Mouse (Mus musculus): ENCODE results near the gene Mdga1. TPM values are rescaled to one million over a fixed set of nuclear protein-coding genes. Genes with fewer than 3 reads are reported as not detected.

Gene Mdga1
- polyA plus RNA-seq, 1 experiment = 0.06 TPM

- peaks cover 2% of the 10 kb centered on the region; the same call in 1 of the 2 replicates for H3K36me3 ChIP-seq (ENCODE audit: control insufficient read depth)
- H3K9me3 ChIP-seq (ENCODE audit: control insufficient read depth, low read length) = no peaks in the 10 kb centered on the region
- H3K4me1 ChIP-seq (ENCODE audit: control insufficient read depth) = peaks cover 85% of the 10 kb centered on the region
- H3K4me3 ChIP-seq (replicated peaks) = no peak overlapping the region
- TF ChIP-seq TAL1 (IDR thresholded peaks at IDR 0.05; ENCODE audit: low read length) = no peak
- no peak for TF ChIP-seq GATA1 (IDR thresholded peaks at IDR 0.05; ENCODE audit: low read length)
- H3K27me3 ChIP-seq (ENCODE audit: control insufficient read depth) = no peaks in the 10 kb centered on the region
Measured at GRCm38 (mm10) chr17:29852846-29853486, 116.9 kb downstream of the Mdga1 start.

DNA sequence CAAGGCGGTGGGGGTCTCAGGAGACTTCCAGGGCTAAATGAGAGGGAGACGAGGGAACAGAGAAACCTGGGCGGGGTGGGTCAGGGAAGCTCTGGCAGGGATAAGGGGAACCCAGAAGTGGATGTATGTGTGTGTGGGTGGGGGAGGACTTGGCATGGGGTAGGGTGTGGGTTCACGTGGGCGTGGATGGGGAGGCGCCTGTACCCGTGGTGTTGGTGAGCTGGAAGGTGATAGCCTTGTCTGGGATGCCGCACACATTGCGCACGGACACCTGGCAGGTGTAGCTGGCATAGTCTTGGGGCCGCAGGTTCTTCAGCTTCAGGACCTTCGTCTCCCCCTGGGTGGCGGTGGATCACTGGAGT lies 120.5 kb downstream of the Mdga1 start:
- TF ChIP-seq TAL1 (IDR thresholded peaks at IDR 0.05; ENCODE audit: low read length) = no peak
- no peak for TF ChIP-seq GATA1 (IDR thresholded peaks at IDR 0.05; ENCODE audit: low read length)
- Histone ChIP-seq H3K4me3 (replicated peaks) (no peak overlapping the region), H3K36me3 (ENCODE audit: control insufficient read depth) (no peaks in the 10 kb centered on the region), H3K27me3 (ENCODE audit: control insufficient read depth) (no peaks in the 10 kb centered on the region), H3K4me1 (ENCODE audit: control insufficient read depth) (peaks cover 51% of the 10 kb centered on the region), H3K9me3 (ENCODE audit: control insufficient read depth, low read length) (no peaks in the 10 kb centered on the region)

- TF ChIP-seq TAL1 (IDR thresholded peaks at IDR 0.05; ENCODE audit: low read length) = no peak
- no peak for TF ChIP-seq GATA1 (IDR thresholded peaks at IDR 0.05; ENCODE audit: low read length)
- no peaks in the 10 kb centered on the region for H3K36me3 ChIP-seq (ENCODE audit: control insufficient read depth)
- H3K4me1 ChIP-seq (ENCODE audit: control insufficient read depth) = peaks cover 46% of the 10 kb centered on the region
- no peaks in the 10 kb centered on the region for H3K27me3 ChIP-seq (ENCODE audit: control insufficient read depth)
- no peak overlapping the region for H3K4me3 ChIP-seq (replicated peaks)
- H3K9me3 ChIP-seq (ENCODE audit: control insufficient read depth, low read length) = no peaks in the 10 kb centered on the region
Measured at GRCm38 (mm10) chr17:29848793-29849435, 121.0 kb downstream of the Mdga1 start.

DNA sequence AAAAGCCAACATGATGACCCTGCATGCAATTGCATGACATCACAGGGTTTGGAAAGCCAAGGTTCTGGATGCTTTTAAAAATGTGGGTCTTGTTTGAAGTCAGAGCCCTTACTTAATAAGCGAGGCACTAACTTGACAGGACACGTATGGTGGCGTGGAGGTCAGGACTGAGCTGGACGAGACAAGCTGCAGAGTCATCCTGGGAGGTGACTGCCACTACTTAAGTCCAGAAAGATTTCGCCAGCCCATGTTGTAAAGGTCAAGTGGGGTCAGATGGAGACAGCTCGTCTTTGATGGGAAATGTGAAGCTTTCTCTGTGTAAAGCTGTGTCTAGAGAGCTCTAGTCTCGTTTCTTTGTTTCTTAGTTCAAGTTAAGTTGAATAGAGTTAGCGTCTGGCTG lies 122.6 kb downstream of the Mdga1 start:
- Histone ChIP-seq H3K4me1 (ENCODE audit: control insufficient read depth) (peaks cover 34% of the 10 kb centered on the region), H3K27me3 (ENCODE audit: control insufficient read depth) (peaks cover 1% of the 10 kb centered on the region), H3K9me3 (ENCODE audit: control insufficient read depth, low read length) (peaks cover 2% of the 10 kb centered on the region; the same call in 1 of the 2 replicates), H3K36me3 (ENCODE audit: control insufficient read depth) (no peaks in the 10 kb centered on the region), H3K4me3 (replicated peaks) (no peak overlapping the region)
- TF ChIP-seq TAL1 (IDR thresholded peaks at IDR 0.05; ENCODE audit: low read length) (no peak), GATA1 (IDR thresholded peaks at IDR 0.05; ENCODE audit: low read length) (no peak)

GRCm38 (mm10) chr17:29846284-29846683 lies 123.6 kb downstream of the Mdga1 start:
- Histone ChIP-seq H3K4me1 (ENCODE audit: control insufficient read depth) (peaks cover 38% of the 10 kb centered on the region), H3K36me3 (ENCODE audit: control insufficient read depth) (no peaks in the 10 kb centered on the region), H3K4me3 (replicated peaks) (no peak overlapping the region), H3K27me3 (ENCODE audit: control insufficient read depth) (peaks cover 4% of the 10 kb centered on the region), H3K9me3 (ENCODE audit: control insufficient read depth, low read length) (peaks cover 2% of the 10 kb centered on the region; the same call in 1 of the 2 replicates)
- TF ChIP-seq GATA1 (IDR thresholded peaks at IDR 0.05; ENCODE audit: low read length) (no peak), TAL1 (IDR thresholded peaks at IDR 0.05; ENCODE audit: low read length) (no peak)

- TF ChIP-seq TAL1 (IDR thresholded peaks at IDR 0.05; ENCODE audit: low read length) (no peak), GATA1 (IDR thresholded peaks at IDR 0.05; ENCODE audit: low read length) (no peak)
- peaks cover 4% of the 10 kb centered on the region for H3K27me3 ChIP-seq (ENCODE audit: control insufficient read depth)
- no peak overlapping the region for H3K4me3 ChIP-seq (replicated peaks)
- peaks cover 32% of the 10 kb centered on the region for H3K4me1 ChIP-seq (ENCODE audit: control insufficient read depth)
- H3K9me3 ChIP-seq (ENCODE audit: control insufficient read depth, low read length) = peaks cover 2% of the 10 kb centered on the region; the same call in 1 of the 2 replicates
- no peaks in the 10 kb centered on the region for H3K36me3 ChIP-seq (ENCODE audit: control insufficient read depth)
Measured at GRCm38 (mm10) chr17:29844949-29845348, 124.9 kb downstream of the Mdga1 start.

DNA sequence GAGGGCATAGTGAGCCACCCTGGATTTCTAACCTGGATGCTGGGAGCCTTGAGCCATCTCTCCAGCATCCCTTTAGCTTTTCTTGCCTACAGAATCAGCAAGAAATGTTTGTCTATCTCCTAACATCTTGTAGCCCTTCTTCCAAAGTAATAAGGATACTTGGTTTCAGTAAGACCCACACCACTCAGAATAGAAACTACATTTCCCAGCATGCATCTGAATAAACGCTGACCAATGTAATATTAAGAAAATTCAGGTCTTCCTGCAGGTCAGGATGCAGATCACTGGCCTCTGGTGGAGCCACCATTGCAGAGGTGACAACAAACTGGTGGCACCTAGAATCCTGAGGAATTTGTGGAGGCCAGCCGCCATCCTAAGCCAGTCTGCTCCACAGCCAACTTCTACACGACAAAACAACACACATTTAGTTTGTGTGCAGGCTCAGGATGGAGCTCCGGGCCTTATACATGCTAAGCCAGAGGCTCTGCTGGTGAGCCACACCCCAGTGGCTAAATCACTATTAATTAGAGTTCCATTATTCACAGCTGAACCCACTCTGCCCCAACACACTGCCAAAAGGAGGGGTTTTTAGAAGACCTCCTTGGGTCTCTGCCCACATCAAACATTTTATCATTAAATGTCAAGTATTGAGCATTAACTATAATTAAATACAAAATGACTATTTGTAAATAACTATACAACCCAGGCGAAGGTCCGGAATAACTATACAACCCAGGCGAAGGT lies 126.3 kb downstream of the Mdga1 start:
- Histone ChIP-seq H3K9me3 (ENCODE audit: control insufficient read depth, low read length) (peaks cover 2% of the 10 kb centered on the region; the same call in 1 of the 2 replicates), H3K4me3 (replicated peaks) (no peak overlapping the region), H3K36me3 (ENCODE audit: control insufficient read depth) (no peaks in the 10 kb centered on the region), H3K27me3 (ENCODE audit: control insufficient read depth) (peaks cover 4% of the 10 kb centered on the region), H3K4me1 (ENCODE audit: control insufficient read depth) (peaks cover 20% of the 10 kb centered on the region)
- TF ChIP-seq TAL1 (IDR thresholded peaks at IDR 0.05; ENCODE audit: low read length) = no peak

- no peaks in the 10 kb centered on the region for H3K36me3 ChIP-seq (ENCODE audit: control insufficient read depth)
- peaks cover 8% of the 10 kb centered on the region for H3K27me3 ChIP-seq (ENCODE audit: control insufficient read depth)
- peaks cover 20% of the 10 kb centered on the region for H3K4me1 ChIP-seq (ENCODE audit: control insufficient read depth)
- H3K9me3 ChIP-seq (ENCODE audit: control insufficient read depth, low read length) = peaks cover 2% of the 10 kb centered on the region; the same call in 1 of the 2 replicates
- TF ChIP-seq GATA1 (IDR thresholded peaks at IDR 0.05; ENCODE audit: low read length) (no peak), TAL1 (IDR thresholded peaks at IDR 0.05; ENCODE audit: low read length) (no peak)
- peak overlapping the region; percentile 67 for H3K4me3 ChIP-seq (replicated peaks)
Measured at GRCm38 (mm10) chr17:29841781-29842690, 127.9 kb downstream of the Mdga1 start.

Measured in erythroblast, embryonic 14.5 days (primary cell).